Mouse (Mus musculus): ENCODE data around the gene Ripor2. TPM values are rescaled to one million over a fixed set of nuclear protein-coding genes. Genes with fewer than 3 reads are reported as not detected.
"Not testable (repeated sequence)": the region's sequence is repeated elsewhere in the genome, so short reads cannot be mapped to it uniquely, and the experiment has no call there.

Gene Ripor2
- polyA plus RNA-seq, 1 experiment = 32.0 TPM

- no peak for TF ChIP-seq CTCF (IDR thresholded peaks at IDR 0.05; ENCODE audit: borderline replicate concordance, extremely low read depth, insufficient read depth, insufficient read length)
- TF ChIP-seq POLR2A (IDR thresholded peaks at IDR 0.05; ENCODE audit: borderline replicate concordance, extremely low read depth, insufficient read depth, insufficient read length, poor library complexity, severe bottlenecking) = no peak
Measured at GRCm38 (mm10) chr13:24756756-24757155, 174.8 kb downstream of the Ripor2 start.

GRCm38 (mm10) chr13:24757820-24758564, 176.0 kb downstream of the Ripor2 start:
- TF ChIP-seq CTCF (IDR thresholded peaks at IDR 0.05; ENCODE audit: borderline replicate concordance, extremely low read depth, insufficient read depth, insufficient read length) (no peak), POLR2A (IDR thresholded peaks at IDR 0.05; ENCODE audit: borderline replicate concordance, extremely low read depth, insufficient read depth, insufficient read length, poor library complexity, severe bottlenecking) (no peak)
- no peak for DNase-seq (ENCODE audit: low read depth)

More at GRCm38 (mm10) chr13:24756756-24757155, 174.8 kb downstream of the Ripor2 start:
- no peak for DNase-seq (ENCODE audit: low read depth)

- no peak for DNase-seq (ENCODE audit: low read depth)
- TF ChIP-seq POLR2A (IDR thresholded peaks at IDR 0.05; ENCODE audit: borderline replicate concordance, extremely low read depth, insufficient read depth, insufficient read length, poor library complexity, severe bottlenecking) (no peak), CTCF (IDR thresholded peaks at IDR 0.05; ENCODE audit: borderline replicate concordance, extremely low read depth, insufficient read depth, insufficient read length) (no peak)
Measured at GRCm38 (mm10) chr13:24759451-24759850, 177.5 kb downstream of the Ripor2 start.

GRCm38 (mm10) chr13:24760351-24760870, 178.4 kb downstream of the Ripor2 start:
- no peak for TF ChIP-seq POLR2A (IDR thresholded peaks at IDR 0.05; ENCODE audit: borderline replicate concordance, extremely low read depth, insufficient read depth, insufficient read length, poor library complexity, severe bottlenecking)
- TF ChIP-seq CTCF (IDR thresholded peaks at IDR 0.05; ENCODE audit: borderline replicate concordance, extremely low read depth, insufficient read depth, insufficient read length) = no peak
- DNase-seq (ENCODE audit: low read depth) = peak; percentile 71

- TF ChIP-seq CTCF (IDR thresholded peaks at IDR 0.05; ENCODE audit: borderline replicate concordance, extremely low read depth, insufficient read depth, insufficient read length) (no peak), POLR2A (IDR thresholded peaks at IDR 0.05; ENCODE audit: borderline replicate concordance, extremely low read depth, insufficient read depth, insufficient read length, poor library complexity, severe bottlenecking) (no peak)
- DNase-seq (ENCODE audit: low read depth) = no peak
Measured at GRCm38 (mm10) chr13:24761083-24761402, 179.1 kb downstream of the Ripor2 start.

GRCm38 (mm10) chr13:24761403-24762227, 179.6 kb downstream of the Ripor2 start, which contains the start of gene Gmnn:
Gene Gmnn, minus strand, starts transcription at chr13:24761923.
- peak; percentile 95 for DNase-seq (ENCODE audit: low read depth)
- TF ChIP-seq CTCF (IDR thresholded peaks at IDR 0.05; ENCODE audit: borderline replicate concordance, extremely low read depth, insufficient read depth, insufficient read length) (no peak), POLR2A (IDR thresholded peaks at IDR 0.05; ENCODE audit: borderline replicate concordance, extremely low read depth, insufficient read depth, insufficient read length, poor library complexity, severe bottlenecking) (0 out of 2 replicates have a peak, but pooled peaks have one; percentile 19)

GRCm38 (mm10) chr13:24762254-24762653, 180.3 kb downstream of the Ripor2 start:
- no peak for DNase-seq (ENCODE audit: low read depth)
- no peak for TF ChIP-seq CTCF (IDR thresholded peaks at IDR 0.05; ENCODE audit: borderline replicate concordance, extremely low read depth, insufficient read depth, insufficient read length)
- no peak for TF ChIP-seq POLR2A (IDR thresholded peaks at IDR 0.05; ENCODE audit: borderline replicate concordance, extremely low read depth, insufficient read depth, insufficient read length, poor library complexity, severe bottlenecking)

- not testable (repeated sequence) for DNase-seq (ENCODE audit: low read depth)
Measured at GRCm38 (mm10) chr13:24767809-24768208, 185.8 kb downstream of the Ripor2 start.

- DNase-seq (ENCODE audit: low read depth) = not testable (repeated sequence)
Measured at GRCm38 (mm10) chr13:24771482-24771881, 189.5 kb downstream of the Ripor2 start.

GRCm38 (mm10) chr13:24776146-24776844, 194.3 kb downstream of the Ripor2 start:
- TF ChIP-seq CTCF (IDR thresholded peaks at IDR 0.05; ENCODE audit: borderline replicate concordance, extremely low read depth, insufficient read depth, insufficient read length) = peak; percentile 78
- TF ChIP-seq POLR2A (IDR thresholded peaks at IDR 0.05; ENCODE audit: borderline replicate concordance, extremely low read depth, insufficient read depth, insufficient read length, poor library complexity, severe bottlenecking) = no peak

GRCm38 (mm10) chr13:24778026-24778425, 196.0 kb downstream of the Ripor2 start:
- no peak for DNase-seq (ENCODE audit: low read depth)
- TF ChIP-seq CTCF (IDR thresholded peaks at IDR 0.05; ENCODE audit: borderline replicate concordance, extremely low read depth, insufficient read depth, insufficient read length) (no peak), POLR2A (IDR thresholded peaks at IDR 0.05; ENCODE audit: borderline replicate concordance, extremely low read depth, insufficient read depth, insufficient read length, poor library complexity, severe bottlenecking) (no peak)

More at GRCm38 (mm10) chr13:24776146-24776844, 194.3 kb downstream of the Ripor2 start:
- DNase-seq (ENCODE audit: low read depth) = peak; percentile 71
